Mouse (Mus musculus) cerebral cortex, adult 2 months (tissue): ENCODE data around the gene Kank3.

Experiments
- WGBS: fragments of 180-500 bp; shearing (Covaris S2); methylation state at CpG from one replicate; pipeline ENCODE4 v1.1.7; 2018; 5-methylcytosine and 5-hydroxymethylcytosine counted together

Gene Kank3

DNA sequence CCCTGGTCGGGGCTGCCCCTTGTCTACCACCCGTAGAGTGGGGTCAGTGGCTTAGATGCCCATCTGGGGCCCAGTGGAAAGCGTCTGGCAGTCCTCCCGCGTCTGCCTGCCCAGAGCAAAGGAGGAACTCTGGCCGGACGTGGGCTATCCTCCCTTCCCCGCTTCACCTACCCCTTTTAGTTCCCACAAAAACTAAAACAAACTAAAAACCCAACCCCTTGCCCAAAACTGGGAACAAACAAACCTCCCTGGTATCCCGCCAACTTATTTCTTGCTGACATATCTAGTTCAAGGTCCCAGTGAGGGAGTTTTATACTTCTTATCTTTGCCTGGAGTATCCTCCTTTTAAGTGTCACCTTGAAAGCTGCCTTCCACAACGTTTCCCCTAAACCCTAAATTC, 2.1 kb upstream of the Kank3 start:
- 45% methylated on average over 10 of the region's 10 CpGs for WGBS

DNA sequence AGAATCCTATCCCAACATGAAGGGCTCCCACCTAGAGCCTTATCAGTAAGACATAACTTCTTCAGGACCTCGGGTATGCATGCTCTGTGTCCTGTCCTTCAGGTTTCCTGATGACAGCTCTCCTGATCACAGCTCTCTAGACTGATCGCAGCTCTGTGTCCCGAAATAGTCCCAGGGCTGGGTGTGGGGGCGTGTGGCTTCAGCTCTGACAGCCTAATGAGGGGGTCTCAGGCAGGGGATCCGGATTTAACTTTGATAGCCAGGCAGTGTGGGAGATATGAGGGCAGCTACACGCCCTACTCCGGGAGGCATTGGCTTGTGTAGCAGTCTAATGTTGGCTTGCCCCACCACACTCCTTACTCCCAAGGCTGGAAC, 810 bp downstream of the Kank3 start:
- WGBS, result 14% methylated on average over 7 of the region's 7 CpGs

DNA sequence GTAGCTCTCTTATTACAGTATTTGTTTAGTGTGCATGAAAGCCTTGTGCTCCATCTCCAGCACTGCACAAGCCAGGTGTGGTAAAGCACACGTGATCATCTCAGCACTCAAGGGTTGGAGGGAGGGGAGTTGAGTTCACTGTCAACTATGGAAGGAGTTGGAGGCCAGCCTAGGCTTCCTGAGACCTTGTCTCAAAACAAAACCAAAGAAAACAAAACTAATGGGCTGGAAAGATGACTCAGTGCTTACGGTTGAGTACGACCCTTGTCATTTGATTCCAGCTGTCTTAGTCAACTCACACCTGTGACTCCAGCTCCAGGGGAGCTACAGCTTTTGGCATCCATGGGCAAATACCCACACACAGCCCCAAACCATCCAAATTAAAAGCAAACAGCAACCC, 2.2 kb downstream of the Kank3 start:
- 60% methylated on average over 3 of the region's 3 CpGs for WGBS

DNA sequence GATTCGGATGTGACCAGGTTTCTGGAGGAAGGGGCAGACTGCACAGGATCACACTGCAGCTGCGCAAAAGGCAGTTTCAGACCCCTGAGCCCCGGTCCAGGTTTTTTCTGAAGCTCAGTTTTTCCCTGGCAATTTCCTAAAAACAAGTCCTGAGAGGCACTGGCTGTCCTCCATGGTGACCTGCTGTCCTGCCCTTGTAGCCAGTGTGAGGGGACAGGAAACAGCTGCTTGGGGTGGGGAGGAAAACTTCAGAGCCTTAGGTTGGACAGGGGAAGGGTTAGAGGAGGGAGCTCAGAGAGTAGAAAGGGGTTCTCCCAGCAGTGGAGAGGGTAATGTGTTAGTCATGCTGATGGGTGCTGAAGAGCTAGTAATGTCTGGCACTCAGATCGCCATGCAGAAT, 2.7 kb downstream of the Kank3 start:
- 62% methylated on average over 4 of the region's 4 CpGs for WGBS

DNA sequence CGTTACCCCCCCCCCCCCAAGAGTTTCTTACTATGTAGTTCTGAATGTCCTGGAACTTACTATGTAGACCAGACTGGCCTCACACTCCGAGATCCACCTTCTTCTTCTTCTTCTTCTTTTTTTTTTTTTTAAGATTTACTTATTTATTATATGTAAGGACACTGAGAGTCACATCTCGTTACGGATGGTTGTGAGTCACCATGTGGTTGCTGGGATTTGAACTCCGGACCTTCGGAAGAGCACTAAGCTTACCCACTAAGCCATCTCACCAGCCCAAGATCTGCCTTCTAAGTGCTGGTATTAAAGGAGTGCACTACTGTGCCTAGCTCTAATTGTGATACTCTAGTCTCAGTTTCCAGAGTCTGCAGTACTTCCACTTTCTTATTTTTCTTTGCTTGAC, 5.1 kb downstream of the Kank3 start:
- WGBS, result 85% methylated on average over 6 of the region's 6 CpGs

DNA sequence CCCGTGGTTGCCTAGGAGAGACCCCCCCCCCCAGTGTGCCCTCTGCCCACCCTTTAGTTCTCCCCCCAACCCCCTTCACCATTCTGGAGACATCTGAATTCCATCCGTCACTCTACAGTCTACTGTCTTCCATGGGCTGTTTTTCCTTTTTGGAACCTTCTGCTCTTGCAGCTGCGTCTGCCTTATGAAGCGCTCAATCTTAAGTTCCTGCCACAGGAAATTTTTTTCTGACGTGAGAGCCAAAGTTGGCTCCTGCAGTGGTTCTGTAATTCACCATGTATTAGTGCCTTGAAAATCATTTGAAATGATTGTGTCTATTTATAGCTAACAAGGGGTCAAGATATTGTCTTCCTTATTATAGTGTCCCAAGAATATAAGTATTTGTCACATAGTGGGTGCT, 6.3 kb downstream of the Kank3 start:
- WGBS, result 33% methylated on average over 5 of the region's 5 CpGs

DNA sequence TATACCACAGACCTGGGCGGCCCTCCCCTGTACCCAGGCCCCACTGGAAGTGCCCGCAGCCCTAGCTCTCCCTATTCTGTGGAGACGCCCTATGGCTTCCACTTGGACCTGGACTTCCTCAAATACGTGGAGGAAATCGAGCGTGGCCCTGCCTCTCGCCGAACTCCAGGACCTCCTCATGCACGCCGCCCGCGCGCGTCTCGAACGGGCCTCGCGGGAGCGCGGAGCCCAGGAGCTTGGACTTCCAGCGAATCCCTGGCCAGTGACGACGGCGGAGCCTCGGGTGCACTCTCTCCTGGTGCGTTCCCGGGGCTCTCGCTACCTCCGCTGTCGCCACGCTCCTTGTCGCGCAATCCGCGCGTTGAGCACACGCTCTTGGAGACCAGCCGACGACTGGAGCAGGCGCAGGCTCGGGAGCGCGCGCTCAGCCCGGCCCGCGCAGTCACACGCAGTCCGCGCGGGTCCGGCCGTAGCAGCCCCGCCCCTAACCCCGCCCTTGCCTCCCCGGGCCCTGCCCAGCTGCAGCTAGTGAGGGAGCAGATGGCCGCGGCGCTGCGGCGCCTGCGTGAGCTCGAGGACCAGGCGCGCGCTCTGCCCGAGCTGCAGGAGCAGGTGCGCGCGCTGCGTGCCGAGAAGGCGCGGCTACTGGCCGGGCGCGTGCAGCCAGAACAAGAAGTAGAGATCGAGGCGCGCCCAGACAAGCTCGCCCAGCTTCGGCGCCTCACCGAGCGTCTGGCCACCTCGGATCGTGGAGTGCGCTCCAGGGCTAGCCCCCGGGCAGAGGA, 7.1 kb downstream of the Kank3 start:
- 1% methylated on average over 89 of the region's 89 CpGs for WGBS

DNA sequence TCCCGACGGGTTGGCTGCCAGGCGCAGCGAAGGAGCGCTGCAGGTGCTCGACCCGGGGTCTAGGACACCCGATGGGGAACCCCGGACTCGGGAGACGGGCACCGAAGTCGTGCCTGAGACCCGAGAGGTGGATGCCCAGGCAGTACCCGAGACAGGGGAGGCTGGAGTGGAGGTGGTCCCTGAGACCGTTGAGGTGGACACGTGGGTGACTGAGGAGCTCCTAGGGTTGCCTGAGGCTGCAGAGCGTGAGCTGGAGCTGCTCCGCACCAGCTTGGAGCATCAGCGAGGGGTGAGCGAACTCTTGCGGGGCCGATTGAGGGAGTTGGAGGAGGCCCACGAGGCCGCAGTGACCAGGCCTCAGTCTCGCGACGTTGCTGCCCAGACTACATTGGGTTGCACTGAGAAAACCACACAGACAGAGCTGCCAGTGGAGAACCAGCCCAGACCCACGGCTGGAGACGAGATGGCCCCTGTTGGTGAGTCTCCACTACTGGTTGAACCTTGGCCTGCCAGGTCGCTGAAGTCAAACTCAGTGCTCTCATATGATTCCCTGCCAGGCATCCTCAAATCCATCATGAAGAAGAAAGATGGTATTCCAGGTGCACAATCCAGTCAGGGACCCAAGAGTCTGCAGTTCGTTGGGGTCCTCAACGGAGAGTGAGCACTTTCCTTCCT, 7.8 kb downstream of the Kank3 start:
- 20% methylated on average over 33 of the region's 33 CpGs for WGBS

DNA sequence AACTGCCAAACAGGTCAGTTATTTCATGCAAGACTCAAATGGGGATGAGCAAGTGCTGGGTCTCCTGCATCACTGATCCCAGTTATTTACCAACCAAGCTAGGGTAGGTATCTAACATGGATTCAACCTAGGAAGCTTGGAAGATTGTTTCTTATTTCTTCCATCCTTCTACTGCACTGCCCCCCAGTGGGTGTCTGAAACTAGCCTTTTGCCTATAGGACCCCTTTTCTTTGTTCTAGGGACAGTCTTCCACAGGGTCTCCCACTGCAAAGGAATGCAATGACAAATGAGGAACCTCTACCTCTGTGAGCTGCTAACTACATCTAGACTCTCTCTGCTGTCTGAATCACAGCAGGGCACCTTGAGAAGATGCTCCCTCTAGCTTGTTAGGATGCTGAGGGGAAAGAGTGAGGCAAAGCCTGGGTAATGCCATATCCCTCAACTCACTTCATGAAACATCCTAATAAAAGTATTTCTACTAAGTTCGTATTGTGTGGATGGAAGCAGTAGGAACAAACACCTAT, 12.2 kb downstream of the Kank3 start:
- WGBS, result 74% methylated on average over 1 of the region's 1 CpGs

DNA sequence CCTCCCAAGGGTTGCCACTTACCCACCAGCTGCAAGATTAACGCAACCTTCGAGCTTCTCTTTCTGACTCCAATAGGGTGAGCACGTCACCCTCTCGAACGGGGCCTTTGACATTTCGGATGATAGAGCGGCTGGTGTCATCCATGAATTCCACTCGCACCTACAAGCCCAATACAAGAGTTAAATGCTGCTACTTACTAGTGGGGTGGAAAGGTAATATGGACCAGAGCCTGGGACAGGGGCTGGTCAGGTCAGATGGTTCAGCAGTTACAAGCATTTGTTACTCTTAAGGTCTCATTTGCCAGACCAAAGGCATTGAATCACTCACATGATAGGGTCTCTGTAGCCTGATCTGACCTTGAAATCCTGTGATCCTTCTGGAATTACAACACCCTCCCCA, 12.9 kb downstream of the Kank3 start:
- 79% methylated on average over 8 of the region's 8 CpGs for WGBS

DNA sequence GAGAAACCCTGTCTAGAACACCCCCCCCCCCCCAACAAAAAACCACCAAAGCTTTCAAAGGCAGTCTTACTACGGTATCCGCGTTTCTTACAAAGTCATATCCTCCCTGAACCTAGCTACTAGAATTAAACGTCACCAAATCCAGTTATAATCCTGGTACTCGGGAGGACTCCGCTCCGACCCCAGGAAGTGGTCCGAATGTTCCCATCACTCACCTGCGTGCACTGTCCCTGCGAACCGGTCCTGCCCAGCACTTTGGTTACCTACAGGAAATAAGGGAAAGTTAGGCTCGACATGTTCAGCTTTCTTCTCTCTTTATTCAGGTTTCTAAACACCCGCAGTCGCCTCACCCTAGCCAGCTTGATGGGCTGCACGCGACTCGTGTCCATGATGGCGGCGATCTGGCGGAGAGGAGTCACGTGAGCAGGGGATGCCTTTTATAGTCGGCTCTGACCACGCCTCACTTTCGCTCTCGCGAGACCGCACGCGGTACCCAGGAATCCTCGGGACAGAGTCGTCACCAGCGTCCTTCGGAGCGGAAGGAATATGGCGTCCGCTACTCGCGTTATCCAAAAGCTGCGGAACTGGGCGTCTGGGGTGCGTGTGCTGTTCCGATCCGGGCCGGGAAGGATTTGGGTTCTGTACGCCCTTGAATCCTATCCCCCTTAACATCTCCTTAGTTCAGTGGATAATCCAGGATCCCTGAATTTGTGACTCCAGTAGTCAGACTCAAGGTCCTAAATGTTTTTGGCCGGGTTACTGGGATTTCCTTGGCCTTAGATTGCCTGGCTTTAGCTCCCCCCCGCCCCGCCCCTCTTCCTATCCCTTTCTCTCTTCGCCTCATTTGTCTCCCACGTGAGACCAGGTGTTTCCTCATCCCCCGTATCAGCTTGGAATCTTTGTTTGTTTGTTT, 14.0 kb downstream of the Kank3 start, which contains the start of the genes Rps28 and Ndufa7:
Gene Rps28 (minus strand): TSS at position 479 of the 913 bp plus-strand sequence.
Gene Ndufa7 (plus strand): TSS at position 489 of the 913 bp plus-strand sequence.
- WGBS, result under 1% methylated on average over 51 of the region's 51 CpGs

DNA sequence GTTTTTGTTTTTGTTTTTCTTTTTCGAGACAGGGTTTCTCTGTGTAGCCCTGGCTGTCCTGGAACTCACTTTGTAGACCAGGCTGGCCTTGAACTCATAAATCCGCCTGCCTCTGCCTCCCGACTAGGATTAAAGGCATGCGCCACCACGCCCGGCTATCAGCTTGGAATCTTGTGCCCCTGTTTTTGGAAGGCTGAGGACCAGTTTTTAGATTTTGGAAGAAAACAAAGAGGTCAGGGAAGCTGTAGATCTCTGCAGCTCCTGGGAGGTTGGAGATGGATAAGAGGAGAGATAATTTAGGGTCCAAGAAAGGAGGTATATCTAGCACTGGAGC, 14.6 kb downstream of the Kank3 start:
- WGBS, result 3% methylated on average over 6 of the region's 6 CpGs

DNA sequence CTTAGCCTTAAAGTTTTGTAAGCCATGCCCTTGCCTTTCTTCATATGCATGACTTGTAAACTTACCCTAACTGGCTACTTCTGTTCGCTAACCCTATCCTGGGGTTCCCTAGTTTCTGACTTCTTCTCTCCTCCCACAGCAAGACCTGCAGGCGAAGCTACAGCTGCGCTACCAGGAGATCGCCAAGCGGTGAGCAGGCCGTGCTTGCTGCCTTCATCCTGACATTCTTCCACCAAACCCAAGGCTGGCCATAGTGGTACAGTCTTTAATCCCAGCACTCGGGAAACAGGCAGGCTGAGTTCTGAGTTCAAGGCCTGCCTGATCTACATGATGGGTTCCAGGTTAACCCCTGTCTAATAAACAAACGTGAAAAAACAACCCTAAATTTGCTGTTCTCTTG, 15.1 kb downstream of the Kank3 start:
- WGBS, result 83% methylated on average over 8 of the region's 8 CpGs

DNA sequence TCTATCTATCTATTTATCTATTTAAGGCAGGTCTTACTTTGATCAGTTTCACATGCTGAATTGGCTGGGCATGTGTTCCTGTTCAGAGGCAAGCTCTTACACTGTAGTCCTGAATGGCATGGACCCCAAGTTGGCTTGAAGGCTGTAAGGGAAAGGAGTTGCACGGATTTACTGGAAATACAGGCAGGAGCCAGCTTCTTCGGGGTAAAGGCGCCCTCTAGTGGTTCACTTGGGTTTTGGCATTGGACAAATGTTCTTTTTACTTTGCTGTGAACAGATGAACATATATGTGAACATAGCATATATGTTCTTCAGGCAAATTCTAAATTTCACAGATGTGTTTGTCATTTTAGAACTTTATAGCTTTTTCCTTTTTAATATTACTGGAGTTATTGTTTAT, 16.5 kb downstream of the Kank3 start:
- 2% methylated on average over 3 of the region's 3 CpGs for WGBS

DNA sequence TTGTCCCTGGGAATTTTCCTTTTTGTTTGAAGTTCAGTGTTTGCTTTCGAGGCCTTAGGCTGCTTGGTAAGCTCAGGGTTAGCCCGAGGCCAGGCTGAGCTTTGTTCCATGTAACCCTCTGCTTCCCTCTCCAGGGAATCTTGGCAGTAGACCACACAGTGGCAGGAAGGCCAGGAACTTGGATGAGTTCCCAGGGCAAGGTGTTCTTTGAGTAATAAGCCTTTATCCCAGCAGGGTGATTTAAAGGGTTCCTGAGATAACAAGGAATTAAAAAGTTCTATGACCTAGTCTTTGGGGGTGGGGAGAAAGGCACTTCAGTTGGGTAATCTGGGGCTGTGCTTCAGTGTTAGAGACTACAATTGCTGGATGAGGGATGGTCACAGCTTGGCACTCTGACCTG, 18.6 kb downstream of the Kank3 start:
- 33% methylated on average over 2 of the region's 2 CpGs for WGBS

DNA sequence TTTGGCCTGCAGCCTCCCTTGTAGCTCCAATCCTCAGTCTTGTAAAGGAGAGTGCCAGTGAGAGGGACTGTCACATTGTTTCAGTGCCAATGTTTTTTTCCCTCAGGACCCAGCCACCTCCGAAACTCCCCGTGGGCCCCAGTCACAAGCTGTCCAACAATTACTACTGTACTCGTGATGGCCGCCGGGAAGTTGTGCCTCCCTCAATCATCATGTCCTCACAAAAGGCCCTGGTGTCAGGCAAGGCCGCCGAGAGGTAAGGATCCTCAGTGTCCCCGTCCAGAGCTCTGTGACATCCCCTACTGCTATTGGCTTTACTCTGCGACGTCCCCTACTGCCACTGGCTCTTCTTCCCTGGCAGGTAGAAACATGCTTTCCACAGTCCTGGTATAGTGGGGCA, 19.2 kb downstream of the Kank3 start:
- 66% methylated on average over 10 of the region's 10 CpGs for WGBS

DNA sequence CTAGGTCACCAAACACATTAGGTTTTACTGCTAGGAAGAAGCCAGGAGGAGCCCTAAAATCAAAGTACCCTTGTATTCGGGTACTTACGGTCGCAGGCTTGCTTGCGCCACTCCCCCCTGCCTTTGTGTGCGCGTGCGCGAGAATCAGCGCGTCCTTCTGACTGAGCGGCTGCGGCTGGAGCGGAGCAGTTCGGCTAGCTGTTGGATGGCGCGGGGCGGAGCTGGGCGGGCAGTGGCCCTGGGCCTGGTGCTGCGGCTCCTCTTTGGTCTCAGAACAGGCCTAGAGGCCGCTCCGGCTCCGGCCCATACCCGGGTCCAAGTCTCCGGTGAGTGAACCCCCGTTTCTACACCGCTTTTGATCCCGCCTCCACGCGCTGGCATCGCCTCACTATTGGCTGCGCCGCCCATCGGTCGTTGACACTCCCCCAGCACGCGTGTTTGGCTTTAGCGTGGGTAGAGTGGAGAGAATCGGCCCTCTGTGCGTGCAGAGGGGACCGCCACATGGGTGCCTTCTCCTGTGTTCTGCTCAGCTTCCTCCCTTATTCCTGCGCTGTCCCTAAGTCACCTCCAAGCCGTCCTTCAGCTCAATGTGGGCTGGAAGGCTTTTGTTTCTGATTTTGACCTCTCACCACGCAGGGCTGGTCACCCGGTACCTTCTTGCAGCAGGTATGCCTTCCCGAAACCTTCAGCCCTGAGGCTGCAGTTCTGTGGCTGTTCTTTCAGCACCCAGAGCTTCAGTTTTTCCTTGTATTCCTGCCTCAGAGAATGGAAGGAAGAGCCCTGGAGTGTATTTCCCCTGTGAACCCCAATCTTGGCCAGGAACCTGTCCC, 32.9 kb downstream of the Kank3 start, which contains the start of gene Cd320:
Gene Cd320 (plus strand): TSS at position 126 of the 830 bp plus-strand sequence.
- WGBS, result under 1% methylated on average over 45 of the region's 45 CpGs

DNA sequence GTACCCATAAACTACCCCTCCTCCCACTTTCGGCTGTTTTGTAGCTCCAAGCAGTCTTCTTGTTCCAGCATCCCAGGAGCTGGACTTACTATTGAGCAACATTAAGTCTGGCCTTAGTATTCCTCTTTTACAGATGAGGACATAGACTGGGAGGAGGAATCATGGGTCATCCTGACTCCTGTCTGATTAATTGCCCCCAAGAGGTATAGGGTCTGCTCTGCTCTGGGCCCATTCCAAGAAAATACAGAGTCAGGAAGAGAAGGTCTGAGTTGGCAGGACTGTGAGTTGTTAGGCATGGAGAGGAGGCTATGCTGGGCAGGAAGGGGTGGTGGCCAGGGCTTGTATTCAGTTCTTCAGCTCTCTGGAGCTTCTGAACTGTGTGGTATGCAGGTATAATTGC, 33.9 kb downstream of the Kank3 start:
- WGBS, result 63% methylated on average over 1 of the region's 1 CpGs

DNA sequence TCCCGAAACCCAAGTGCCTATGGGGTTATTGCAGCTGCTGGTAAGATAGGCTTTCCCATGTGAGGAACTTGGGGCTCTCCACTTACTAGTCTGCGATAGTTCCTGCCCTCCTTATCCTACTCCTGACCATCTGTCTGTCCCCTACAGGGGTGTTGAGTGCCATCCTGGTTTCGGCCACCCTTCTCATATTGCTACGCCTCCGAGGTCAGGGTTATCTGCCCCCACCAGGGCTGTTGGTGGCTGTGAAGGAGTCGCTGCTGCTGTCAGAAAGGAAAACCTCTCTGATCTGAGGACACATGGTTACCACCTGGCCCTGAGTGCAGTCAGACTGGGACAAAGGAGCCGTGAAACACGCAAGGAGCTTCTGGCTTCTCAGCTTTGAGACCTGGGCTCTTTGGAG, 37.8 kb downstream of the Kank3 start:
- WGBS, result 92% methylated on average over 8 of the region's 8 CpGs

DNA sequence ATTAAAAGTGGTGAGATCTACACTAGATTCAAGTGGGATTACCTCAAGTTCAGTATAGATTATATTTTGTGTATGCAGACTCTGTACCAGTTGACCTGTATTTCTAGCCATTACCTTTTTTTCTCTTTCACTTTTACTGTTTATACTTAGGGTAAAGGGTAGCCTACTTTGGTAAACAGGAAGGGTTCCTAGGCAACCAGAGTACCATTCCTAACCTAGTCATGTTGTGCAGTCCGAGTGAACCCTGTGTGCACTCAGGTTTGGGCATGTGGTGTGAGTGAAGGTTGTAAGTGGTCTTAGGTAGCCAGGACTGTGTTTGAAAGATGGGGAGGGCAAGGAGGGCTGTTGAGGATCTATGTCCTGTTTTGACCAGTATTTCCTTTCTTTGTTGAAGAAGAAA, 41.0 kb downstream of the Kank3 start:
- WGBS, result 69% methylated on average over 1 of the region's 1 CpGs

DNA sequence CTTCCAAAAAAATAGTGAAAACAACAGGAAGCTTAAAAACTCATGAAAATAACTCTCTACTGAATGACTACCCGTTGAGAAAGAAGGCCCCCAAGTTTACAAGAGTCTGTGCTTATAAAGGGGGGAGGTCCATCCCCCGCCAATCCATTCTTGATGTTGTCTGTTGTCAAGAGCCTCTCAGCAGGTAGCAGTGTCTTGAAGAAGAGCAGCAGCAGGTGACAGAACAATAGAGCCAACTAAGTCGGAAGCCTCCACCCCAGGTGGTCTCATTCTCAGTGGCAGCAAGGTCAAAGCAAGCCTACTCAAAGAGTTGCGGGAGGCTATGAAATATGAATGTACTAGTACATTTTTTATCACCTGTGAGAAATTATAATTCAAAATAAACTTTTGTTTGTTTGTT, 47.5 kb downstream of the Kank3 start:
- 80% methylated on average over 4 of the region's 4 CpGs for whole genome bisulfite sequencing
